Mouse (Mus musculus) liver, adult 2 months (tissue): ENCODE measurements around the gene Capn9. TPM values are rescaled to one million over a fixed set of nuclear protein-coding genes. Genes with fewer than 3 reads are reported as not detected.

Experiments
- DNase-seq: peaks from one replicate; pipeline ENCODE4 v3.0.0-alpha.2; 2011; ENCODE audit warnings: low read depth, low spot score; ENCODE audit errors: extremely low read depth
- H3K27ac ChIP-seq: fragments of 200-500 bp; replicated peaks from 2 replicates; pipeline ENCODE4 v1.5.1; 2012; ENCODE audit warnings: low read depth, mild to moderate bottlenecking, control low read depth, inconsistent platforms, low read length; ENCODE audit not compliant: insufficient read depth
- H3K27me3 ChIP-seq: fragments of 200-500 bp; 2 replicates; pipeline ENCODE4 v1.6.1; 2012; ENCODE audit warnings: mild to moderate bottlenecking, moderate library complexity, low read length, inconsistent platforms; ENCODE audit not compliant: control insufficient read depth, insufficient read depth
- H3K36me3 ChIP-seq: fragments of 200-500 bp; 2 replicates; pipeline ENCODE4 v1.6.1; 2012; ENCODE audit warnings: low read length, inconsistent platforms; ENCODE audit not compliant: control insufficient read depth, insufficient read depth
- H3K4me1 ChIP-seq: fragments of 200-500 bp; 2 replicates; pipeline ENCODE4 v1.6.1; 2011; ENCODE audit warnings: low read length; ENCODE audit not compliant: control insufficient read depth, insufficient read depth
- H3K4me3 ChIP-seq: fragments of 200-500 bp; 2 replicates; pipeline ENCODE4 v1.5.1; 2011; ENCODE audit warnings: low read depth, mild to moderate bottlenecking, control low read depth, low read length, moderate library complexity; ENCODE audit not compliant: insufficient read depth
- H3K79me2 ChIP-seq: fragments of 200-500 bp; 2 replicates; pipeline ENCODE4 v1.6.1; 2012; ENCODE audit warnings: inconsistent platforms, mild to moderate bottlenecking, low read length, moderate library complexity; ENCODE audit not compliant: control insufficient read depth, insufficient read depth
- H3K9ac ChIP-seq: fragments of 200-500 bp; 2 replicates; pipeline ENCODE4 v1.6.1; 2012; ENCODE audit warnings: low read depth, mild to moderate bottlenecking, control low read depth, inconsistent platforms, low read length
- CTCF ChIP-seq: fragments of 200-500 bp; IDR thresholded peaks from 2 replicates; pipeline ENCODE4 v1.5.1; 2011; ENCODE audit warnings: low read depth, low read length, control low read depth
- POLR2A ChIP-seq: fragments of 200-500 bp; IDR thresholded peaks from 2 replicates; pipeline ENCODE4 v1.6.1; 2011; ENCODE audit warnings: low read length, control low read depth; ENCODE audit not compliant: insufficient read depth; ENCODE audit errors: extremely low read depth
- WGBS: fragments of 180-500 bp; shearing (Covaris S2); methylation state at CpG from one replicate; pipeline ENCODE4 v1.1.7; 2018; 5-methylcytosine and 5-hydroxymethylcytosine counted together
- polyA plus RNA-seq: library from polyadenylated mRNA; depleted of rRNA; stranded (reverse); fragments of >200 nt; gene quantifications from 2 replicates; pipeline ENCODE4 v1.2.3, GENCODE M21; 2012
- total RNA-seq: library from RNA; depleted of rRNA; stranded (reverse); fragments of >200 nt; gene quantifications from 2 replicates; pipeline ENCODE4 v1.2.3, GENCODE M21; 2014

The Capn9 gene
- total and polyA plus RNA-seq, 2 experiments = not detected

GRCm38 (mm10) chr8:124604066-124604465 is 28.2 kb downstream of the Capn9 start:
- Histone ChIP-seq H3K27me3 (no peaks in the 10 kb centered on the region), H3K4me3 (no peak overlapping the region), H3K27ac (no peak overlapping the region), H3K4me1 (no peaks in the 10 kb centered on the region), H3K36me3 (no peaks in the 10 kb centered on the region), H3K9ac (no peak overlapping the region), H3K79me2 (no peaks in the 10 kb centered on the region)
- WGBS = 52% methylated on average over 5 of the region's 5 CpGs
- peak; percentile 22 for DNase-seq
- peak; percentile 83 for TF ChIP-seq CTCF
- TF ChIP-seq POLR2A = no peak

GRCm38 (mm10) chr8:124608239-124608971 is 32.5 kb downstream of the Capn9 start:
- Histone ChIP-seq H3K4me1 (no peaks in the 10 kb centered on the region), H3K79me2 (no peaks in the 10 kb centered on the region), H3K4me3 (no peak overlapping the region), H3K9ac (no peak overlapping the region), H3K36me3 (no peaks in the 10 kb centered on the region), H3K27ac (no peak overlapping the region), H3K27me3 (no peaks in the 10 kb centered on the region)
- DNase-seq = no peak
- 72% methylated on average over 13 of the region's 13 CpGs for WGBS
- TF ChIP-seq POLR2A (no peak), CTCF (peak; percentile 82)

GRCm38 (mm10) chr8:124608972-124609353 is 33.1 kb downstream of the Capn9 start:
- Histone ChIP-seq H3K9ac (no peak overlapping the region), H3K4me1 (no peaks in the 10 kb centered on the region), H3K27me3 (no peaks in the 10 kb centered on the region), H3K36me3 (no peaks in the 10 kb centered on the region), H3K27ac (no peak overlapping the region), H3K4me3 (no peak overlapping the region), H3K79me2 (no peaks in the 10 kb centered on the region)
- no peak for TF ChIP-seq CTCF
- no peak for TF ChIP-seq POLR2A
- DNase-seq = no peak
- 72% methylated on average over 9 of the region's 9 CpGs for WGBS

- Histone ChIP-seq H3K27me3 (no peaks in the 10 kb centered on the region), H3K27ac (no peak overlapping the region), H3K79me2 (no peaks in the 10 kb centered on the region), H3K4me1 (no peaks in the 10 kb centered on the region), H3K36me3 (no peaks in the 10 kb centered on the region), H3K9ac (no peak overlapping the region), H3K4me3 (no peak overlapping the region)
- 74% methylated on average over 5 of the region's 6 CpGs for WGBS
- DNase-seq = no peak
- TF ChIP-seq POLR2A = no peak
- TF ChIP-seq CTCF = no peak
Observed at GRCm38 (mm10) chr8:124614325-124614724, 38.4 kb downstream of the Capn9 start.

GRCm38 (mm10) chr8:124617266-124617869 is 41.5 kb downstream of the Capn9 start:
- Histone ChIP-seq H3K27me3 (no peaks in the 10 kb centered on the region), H3K4me1 (no peaks in the 10 kb centered on the region), H3K4me3 (no peak overlapping the region), H3K27ac (no peak overlapping the region), H3K79me2 (no peaks in the 10 kb centered on the region), H3K9ac (no peak overlapping the region), H3K36me3 (no peaks in the 10 kb centered on the region)
- WGBS = 16% methylated on average over 17 of the region's 17 CpGs
- TF ChIP-seq CTCF (peak; percentile 82), POLR2A (no peak)
- peak; percentile 31 for DNase-seq

DNA sequence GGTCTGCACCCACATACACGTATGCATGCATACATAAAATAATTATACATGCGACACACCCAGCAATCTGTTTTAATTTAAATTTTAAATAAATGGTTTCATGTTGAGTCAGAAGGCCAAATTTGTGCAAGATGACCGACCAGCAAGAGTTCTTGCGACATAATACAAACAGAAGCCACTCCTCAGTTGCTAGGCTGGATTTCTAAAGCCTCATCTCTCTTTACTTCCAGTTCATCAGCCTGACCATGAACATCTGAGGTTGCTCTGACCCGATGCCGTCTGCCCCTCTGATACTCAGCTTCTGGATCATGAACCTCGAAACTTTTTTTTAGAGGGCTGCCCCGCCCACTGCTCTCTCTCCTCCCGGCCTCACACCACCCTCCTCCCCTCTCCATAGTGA is 42.3 kb downstream of the Capn9 start:
- 27% methylated on average over 9 of the region's 9 CpGs for WGBS
- H3K4me1 ChIP-seq = no peaks in the 10 kb centered on the region
- H3K27me3 ChIP-seq = no peaks in the 10 kb centered on the region
- no peak overlapping the region for H3K4me3 ChIP-seq
- H3K27ac ChIP-seq = no peak overlapping the region
- peak; percentile 69 for DNase-seq
- no peak overlapping the region for H3K9ac ChIP-seq
- no peaks in the 10 kb centered on the region for H3K36me3 ChIP-seq
- TF ChIP-seq CTCF (no peak), POLR2A (no peak)
- no peaks in the 10 kb centered on the region for H3K79me2 ChIP-seq
